Mouse (Mus musculus) adrenal gland, postnatal 36 days (tissue): ENCODE measurements around the gene Wfs1. TPM values are rescaled to one million over a fixed set of nuclear protein-coding genes. Genes with fewer than 3 reads are reported as not detected.
"Not testable (repeated sequence)": the region's sequence is repeated elsewhere in the genome, so short reads cannot be mapped to it uniquely, and the experiment has no call there.

Experiments
- DNase-seq, 2 experiments: peaks; one replicate each; pipeline ENCODE4 v3.0.0; 2021; ENCODE audit warnings: mixed read lengths in 1 of 2
- long read RNA-seq, 2 experiments: library from polyadenylated mRNA; stranded (forward); transcript quantifications; one replicate each; pipeline ENCODE4 v2.0.0; 2021; ENCODE audit warnings: borderline sequencing depth in 2 of 2
- total RNA-seq, 2 experiments: library from RNA; stranded (reverse); gene quantifications; 2 replicates each; pipeline ENCODE4 v1.2.3; 2021

Wfs1 gene
- total RNA-seq: 10 to 100 TPM; 29.2 to 74.8 TPM
- long read RNA-seq, experiment 1, transcript Wfs1-201 (8 exons, 3,787 nt): major isoform, 20 of 54 reads
- long read RNA-seq, experiment 1, partial matches to known transcripts: 10 of 54 reads
- long read RNA-seq, experiment 1, other reads (novel, unspliced or antisense): 24 of 54 reads
- long read RNA-seq, experiment 2, transcript Wfs1-201 (8 exons, 3,787 nt): major isoform, 16 of 23 reads
- long read RNA-seq, experiment 2, partial matches to known transcripts: 1 of 23 reads
- long read RNA-seq, experiment 2, other reads (novel, unspliced or antisense): 6 of 23 reads

DNA sequence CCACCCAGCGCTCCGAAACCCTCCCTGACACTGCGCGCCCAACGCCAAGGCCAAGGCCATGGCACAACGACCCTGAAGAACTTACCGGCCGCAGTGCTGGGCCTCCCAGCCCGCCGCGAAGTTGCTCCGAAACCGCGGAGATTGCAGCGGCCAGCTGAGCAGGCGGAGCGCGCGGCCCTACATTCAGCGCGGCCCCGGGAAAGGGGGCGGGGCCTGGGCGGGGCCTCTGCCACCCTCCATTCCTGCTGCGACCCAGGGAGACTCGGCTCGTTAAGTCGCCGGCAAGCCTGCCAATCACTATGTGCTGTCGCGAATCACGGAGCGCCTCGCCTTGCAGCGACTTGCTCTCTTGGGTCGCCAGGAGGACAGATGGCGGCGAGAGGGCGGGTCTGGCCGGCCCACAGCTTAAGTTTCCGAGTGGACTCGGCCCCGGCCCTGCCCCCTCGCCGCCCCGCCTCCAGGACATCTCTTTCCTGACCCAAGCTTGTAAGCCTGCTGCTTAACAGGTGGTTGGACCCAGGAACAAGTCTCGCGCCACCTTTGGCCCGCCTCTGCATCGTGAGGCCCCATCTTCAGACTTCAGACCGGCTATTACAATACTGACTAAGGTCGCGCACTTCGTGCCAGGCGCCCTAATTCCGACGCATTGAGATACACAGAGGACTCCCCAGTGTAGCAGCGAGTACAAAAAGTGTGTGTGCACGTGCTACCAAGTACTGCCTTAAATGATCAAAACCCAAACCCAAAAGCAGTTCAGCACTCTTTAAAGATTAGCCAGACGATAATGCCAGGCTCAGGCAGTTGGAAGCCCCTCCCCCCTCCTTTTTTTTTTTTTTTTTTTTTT lies at the start of gene Wfs1:
Gene Wfs1 (minus strand): TSS at position 425 of the 844 bp plus-strand sequence.
- peak; percentile 98 to 99 for DNase-seq

- DNase-seq: no peak
Observed at GRCm38 (mm10) chr5:37036884-37037283, 47.9 kb upstream of the Wfs1 start.

DNA sequence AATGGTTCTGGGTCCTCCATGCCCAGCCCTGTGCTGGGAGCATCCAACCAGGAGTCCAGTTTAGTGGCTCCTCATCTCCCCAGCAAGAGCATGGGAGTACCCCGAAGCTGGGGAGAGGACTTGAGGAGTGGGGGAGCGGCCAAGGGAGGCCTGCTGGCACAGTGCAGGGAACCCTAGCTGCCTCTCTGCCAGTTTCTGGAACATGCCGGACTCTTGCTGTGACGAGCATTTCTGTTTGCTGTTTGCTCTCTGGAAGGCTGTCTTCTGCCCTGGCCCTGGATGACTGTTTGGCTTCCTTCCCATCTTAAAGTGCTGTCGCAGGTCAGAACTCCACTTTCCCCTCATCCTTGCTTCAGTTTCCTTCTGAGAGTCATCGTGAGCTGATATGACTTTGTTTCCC lies 46.9 kb upstream of the Wfs1 start:
- DNase-seq: no peak

GRCm38 (mm10) chr5:37035192-37035591 lies 46.2 kb upstream of the Wfs1 start:
- no peak for DNase-seq

DNA sequence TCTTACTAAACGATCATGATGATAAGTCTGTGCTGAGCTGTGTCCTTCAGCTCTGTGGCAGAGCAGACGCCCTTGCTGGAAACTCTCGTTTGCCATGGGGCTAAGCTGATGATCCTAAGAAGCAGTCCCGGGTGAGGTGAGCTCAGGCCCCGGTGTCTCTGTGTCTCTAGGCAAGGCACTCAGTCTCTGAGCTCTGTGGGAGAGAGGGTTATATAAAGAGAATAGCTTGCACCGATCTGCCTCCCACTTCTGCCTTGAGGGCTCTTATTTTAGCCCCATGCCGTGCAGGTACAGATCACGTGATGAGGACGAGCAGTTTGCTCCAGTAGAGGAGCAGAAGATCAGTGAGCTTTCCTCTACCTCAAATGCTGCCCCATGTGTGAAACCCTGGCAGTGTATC lies 41.7 kb upstream of the Wfs1 start:
- DNase-seq: no peak

- peak; percentile 17 to 40 for DNase-seq
Observed at GRCm38 (mm10) chr5:37029326-37029905, 40.4 kb upstream of the Wfs1 start.

DNA sequence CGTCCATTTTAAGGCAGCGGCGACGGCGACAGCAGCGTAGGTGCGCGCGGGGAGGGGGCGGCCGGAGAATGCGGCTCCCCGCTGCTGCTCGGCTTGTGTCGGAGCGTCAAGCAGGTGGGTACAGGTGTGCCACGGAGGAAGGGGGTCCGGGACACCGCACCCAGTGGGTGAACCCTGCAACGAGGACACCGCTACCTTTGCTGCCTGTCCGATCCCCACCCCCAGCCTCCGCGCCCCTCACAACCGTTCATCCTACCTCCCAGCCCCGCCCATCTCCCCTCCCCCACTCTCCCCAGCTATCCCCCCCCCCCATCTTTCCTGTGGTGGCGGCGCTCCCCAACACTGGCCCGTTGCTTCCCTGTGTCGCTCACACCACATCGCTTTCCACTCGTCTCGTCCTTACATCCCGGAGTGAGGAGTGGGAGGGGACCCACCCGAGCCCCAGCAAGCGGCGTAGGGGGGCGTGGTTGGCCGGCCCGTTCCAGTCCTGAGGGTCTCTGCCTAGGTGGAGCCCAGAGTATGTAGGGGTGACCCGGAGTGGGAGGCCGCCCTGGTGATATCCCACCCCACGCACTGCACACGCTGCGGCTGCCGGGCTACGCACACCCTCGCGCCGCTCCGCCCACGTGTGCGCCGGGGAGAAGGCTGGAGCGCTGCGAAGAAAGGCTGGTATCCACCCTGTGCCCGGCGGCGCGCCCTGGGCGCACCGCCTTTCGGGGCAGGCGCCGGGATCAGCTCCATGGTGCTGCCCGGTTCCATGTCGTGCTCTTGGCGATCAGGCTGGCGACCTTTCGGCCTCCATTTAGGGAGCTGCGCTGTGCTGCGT lies 39.7 kb upstream of the Wfs1 start:
- peak; percentile 44 to 60 for DNase-seq

GRCm38 (mm10) chr5:37028104-37028485 lies 39.1 kb upstream of the Wfs1 start:
- DNase-seq: peak; percentile 86 to 88

DNA sequence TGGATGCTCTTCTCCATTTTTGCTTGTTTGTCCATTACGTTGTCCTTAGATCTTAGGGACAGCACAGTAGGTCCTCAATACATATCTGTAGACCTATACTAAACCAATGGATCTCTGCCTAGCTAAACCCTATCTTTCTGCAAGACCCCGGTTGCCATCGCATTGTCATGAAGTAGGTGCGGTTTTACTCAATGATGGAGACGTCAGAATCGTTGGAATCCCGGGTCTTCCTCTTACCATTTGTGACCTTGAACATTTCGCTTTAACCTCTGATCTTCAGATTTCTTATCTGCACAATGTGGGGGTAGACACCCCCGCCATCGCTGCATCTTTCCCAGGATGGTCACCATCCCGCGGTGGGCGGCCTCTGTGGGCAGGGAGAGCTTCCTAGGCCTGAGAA lies 38.7 kb upstream of the Wfs1 start:
- no peak for DNase-seq

DNA sequence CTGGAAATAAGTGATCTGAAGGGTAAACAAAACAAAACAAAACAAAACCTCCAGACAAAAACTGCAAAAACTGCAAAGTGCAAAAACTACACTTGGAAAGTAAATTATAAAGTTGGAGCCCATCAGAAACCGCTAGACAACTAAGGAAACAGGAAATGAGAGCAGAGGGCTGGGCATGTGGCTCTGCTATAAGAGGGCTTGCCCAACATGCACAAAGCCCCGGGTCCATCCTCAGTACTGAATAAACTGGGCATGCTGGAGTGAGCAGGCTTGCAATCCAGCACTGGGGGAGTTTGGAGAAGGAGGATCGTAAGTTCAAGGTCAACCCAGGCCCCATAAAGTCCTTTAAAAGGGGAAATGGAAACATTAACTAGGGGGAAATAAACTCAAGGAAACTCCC lies 28.2 kb upstream of the Wfs1 start:
- DNase-seq: no peak

DNA sequence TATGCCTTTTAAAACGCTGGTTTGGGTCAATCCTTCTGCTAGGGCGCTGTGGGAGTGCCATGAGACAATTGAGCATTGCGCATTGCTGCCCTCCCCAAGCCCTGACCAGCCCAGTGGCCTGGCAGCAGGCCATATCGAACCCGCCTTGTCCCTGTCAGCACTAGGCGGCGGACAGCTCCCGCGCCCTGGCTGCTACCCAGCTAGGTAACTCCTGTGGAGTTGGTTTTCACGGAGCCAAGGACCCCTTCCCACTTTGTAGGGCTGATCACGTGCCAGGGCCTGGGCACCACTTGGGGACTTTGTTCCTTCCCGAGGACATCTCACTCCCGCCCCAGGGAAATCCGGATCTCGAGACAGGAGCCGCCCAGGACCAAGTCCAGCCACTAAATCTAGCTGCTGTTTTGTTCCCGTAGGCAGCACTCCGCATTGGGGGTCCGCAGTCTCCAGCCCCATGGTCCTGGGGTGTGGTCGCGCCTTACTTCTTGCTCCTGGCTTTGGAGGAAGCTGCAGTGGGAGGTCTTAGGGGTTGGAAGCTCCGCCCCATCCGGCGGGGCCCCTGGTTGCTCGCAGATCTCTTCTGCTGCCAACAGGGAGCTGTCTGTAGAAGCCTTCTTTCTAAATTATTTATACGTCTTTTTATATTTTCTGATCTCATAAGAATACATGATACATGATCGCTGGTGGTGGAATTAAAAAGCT lies 26.8 kb upstream of the Wfs1 start:
- peak; percentile 68 to 75 for DNase-seq

- no peak for DNase-seq
Observed at GRCm38 (mm10) chr5:37010666-37011317, 21.8 kb upstream of the Wfs1 start.

- not testable (repeated sequence) for DNase-seq
Observed at GRCm38 (mm10) chr5:37009761-37010160, 20.8 kb upstream of the Wfs1 start.

- peak; percentile 76 to 83 for DNase-seq
Observed at GRCm38 (mm10) chr5:37002001-37002400, 13.0 kb upstream of the Wfs1 start.

GRCm38 (mm10) chr5:37001002-37001401 lies 12.0 kb upstream of the Wfs1 start:
- no peak for DNase-seq

DNA sequence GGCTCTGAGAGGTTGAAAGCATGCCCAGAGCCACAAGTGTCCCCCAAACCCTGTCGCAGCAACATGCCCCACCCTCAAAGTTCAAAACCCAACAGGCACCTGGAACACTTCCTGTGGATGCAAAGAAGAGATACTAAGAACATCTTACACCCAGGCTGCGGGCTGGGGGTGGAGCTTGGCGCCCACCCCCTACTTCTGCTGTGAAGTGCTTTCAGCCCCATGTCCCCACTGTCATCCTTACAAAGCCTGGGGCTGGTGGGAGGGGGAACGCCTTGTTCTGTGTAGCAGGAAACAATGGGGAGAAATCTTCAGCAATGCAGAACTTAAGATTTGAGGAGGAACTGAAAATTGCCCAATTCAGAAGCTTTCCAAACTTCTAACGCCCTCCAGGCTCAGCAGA lies 9.0 kb upstream of the Wfs1 start:
- DNase-seq: no peak

- DNase-seq: no peak
Observed at GRCm38 (mm10) chr5:36996410-36996809, 7.4 kb upstream of the Wfs1 start.

DNA sequence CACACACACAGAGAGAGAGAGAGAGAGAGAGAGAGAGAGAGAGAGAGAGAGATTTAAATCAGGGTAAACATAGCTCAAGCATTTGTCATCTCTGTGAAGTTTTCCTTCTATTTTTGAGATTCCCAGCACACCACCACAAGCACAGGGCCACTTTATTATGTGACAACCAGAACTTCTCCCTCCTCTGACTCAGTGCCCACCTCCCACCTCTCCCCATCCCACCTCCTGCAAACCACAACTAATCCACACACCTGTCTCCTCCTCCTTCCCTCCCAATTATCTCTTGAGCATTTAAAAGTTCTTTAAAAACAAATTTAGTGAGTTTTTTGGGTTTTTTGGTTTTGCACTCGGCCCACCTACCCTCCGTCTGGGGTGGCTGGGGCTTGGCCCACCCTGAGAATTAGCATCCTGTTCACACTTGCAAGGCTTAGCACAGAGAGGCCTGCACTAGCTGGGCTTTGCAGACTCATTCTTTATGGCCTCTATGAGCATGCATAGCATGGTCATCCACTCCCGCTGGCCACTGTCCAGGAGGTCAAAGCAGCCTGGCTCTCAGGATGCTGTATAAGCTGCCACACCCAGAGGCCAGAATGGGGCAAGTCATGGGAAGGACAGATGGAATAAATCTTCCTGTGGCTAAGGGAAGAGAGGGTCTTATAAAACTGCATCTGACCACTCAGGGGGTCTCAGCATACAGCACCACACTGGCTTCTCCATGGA lies 1.8 kb upstream of the Wfs1 start:
- no peak for DNase-seq

DNA sequence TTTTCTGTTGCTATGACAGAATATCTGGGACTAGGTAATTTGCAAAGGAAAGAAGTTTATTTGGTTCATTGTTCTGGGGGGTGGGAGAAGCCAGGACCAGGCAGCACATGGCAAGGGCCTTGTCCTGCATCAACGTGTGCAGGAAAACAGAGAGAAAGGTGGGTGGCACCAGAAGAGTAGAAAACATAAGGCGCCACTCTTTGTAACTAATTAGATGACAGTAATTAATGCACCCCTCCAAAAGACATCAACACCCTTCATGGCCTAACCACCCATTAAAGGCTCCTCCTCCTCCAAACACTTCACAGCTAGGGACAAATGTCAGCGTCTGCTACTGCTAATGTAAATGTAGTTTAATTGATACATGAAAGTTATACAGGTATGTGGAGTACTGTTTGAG lies 1.2 kb upstream of the Wfs1 start:
- no peak for DNase-seq

- no peak for DNase-seq
Observed at GRCm38 (mm10) chr5:36989625-36989977, 596 bp upstream of the Wfs1 start.
